Mouse (Mus musculus) small intestine, adult 2 months (tissue): ENCODE measurements at regions not wholly inside any gene's neighbourhood (a gene's known extent, or its start where the extent isn't known, plus 50 kb on each side); places are given as distances from the start of the nearest gene placed in this dataset.

ENCODE experiments used
- H3K27ac ChIP-seq: fragments of 200-500 bp; 2 replicates; pipeline ENCODE4 v1.5.1; 2012; ENCODE audit warnings: low read depth, low read length, control low read depth, inconsistent platforms; ENCODE audit not compliant: insufficient read depth
- H3K27me3 ChIP-seq: fragments of 200-500 bp; 2 replicates; pipeline ENCODE4 v1.6.1; 2012; ENCODE audit warnings: mild to moderate bottlenecking, moderate library complexity, low read length, inconsistent platforms; ENCODE audit not compliant: control insufficient read depth, insufficient read depth
- H3K36me3 ChIP-seq: fragments of 200-500 bp; 2 replicates; pipeline ENCODE4 v1.6.1; 2012; ENCODE audit warnings: mild to moderate bottlenecking, low read length, control low read depth, inconsistent platforms; ENCODE audit not compliant: control insufficient read depth, insufficient read depth
- H3K4me1 ChIP-seq: fragments of 200-500 bp; 2 replicates; pipeline ENCODE4 v1.6.1; 2012; ENCODE audit warnings: low read length, inconsistent platforms, mixed read lengths; ENCODE audit not compliant: control insufficient read depth, insufficient read depth, insufficient read length
- H3K4me3 ChIP-seq: fragments of 200-500 bp; 2 replicates; pipeline ENCODE4 v1.5.1; 2012; ENCODE audit warnings: low read depth, mild to moderate bottlenecking, control low read depth, inconsistent platforms, low read length, moderate library complexity
- CTCF ChIP-seq: fragments of 200-500 bp; IDR thresholded peaks from 2 replicates; pipeline ENCODE4 v1.5.1; 2012; ENCODE audit warnings: low read depth, mild to moderate bottlenecking, control low read depth, inconsistent platforms, low read length, moderate library complexity, mixed read lengths; ENCODE audit not compliant: insufficient replicate concordance, insufficient read length; ENCODE audit errors: extremely low read depth
- POLR2A ChIP-seq: fragments of 200-500 bp; IDR thresholded peaks from 2 replicates; pipeline ENCODE4 v1.6.1; 2012; ENCODE audit warnings: low read depth, mild to moderate bottlenecking, control low read depth, inconsistent platforms, low read length, moderate library complexity
- WGBS: fragments of 180-500 bp; shearing (Covaris S2); methylation state at CpG from one replicate; pipeline ENCODE4 v1.1.7; 2018; 5-methylcytosine and 5-hydroxymethylcytosine counted together

GRCm38 (mm10) chr5:133806891-133807290 is 292.6 kb upstream of the Castor2 start:
- no peak overlapping the region for H3K27ac ChIP-seq
- H3K36me3 ChIP-seq = no peaks in the 10 kb centered on the region
- no peaks in the 10 kb centered on the region for H3K4me1 ChIP-seq
- H3K27me3 ChIP-seq = no peaks in the 10 kb centered on the region
- TF ChIP-seq POLR2A = no peak
- WGBS = 48% methylated on average over 7 of the region's 7 CpGs
- H3K4me3 ChIP-seq = no peak overlapping the region

GRCm38 (mm10) chr5:133802001-133802400 is 297.5 kb upstream of the Castor2 start:
- Histone ChIP-seq H3K4me3 (no peak overlapping the region), H3K36me3 (no peaks in the 10 kb centered on the region), H3K27me3 (no peaks in the 10 kb centered on the region), H3K4me1 (no peaks in the 10 kb centered on the region), H3K27ac (no peak overlapping the region)
- TF ChIP-seq CTCF (no peak), POLR2A (no peak)
- WGBS = 65% methylated on average over 3 of the region's 3 CpGs

GRCm38 (mm10) chr5:133795638-133796037 is 303.9 kb upstream of the Castor2 start:
- Histone ChIP-seq H3K27me3 (no peaks in the 10 kb centered on the region), H3K27ac (no peak overlapping the region), H3K4me1 (no peaks in the 10 kb centered on the region), H3K36me3 (no peaks in the 10 kb centered on the region), H3K4me3 (no peak overlapping the region)
- 36% methylated on average over 3 of the region's 3 CpGs for WGBS
- TF ChIP-seq CTCF (no peak), POLR2A (no peak)

- TF ChIP-seq CTCF (no peak), POLR2A (no peak)
- H3K27me3 ChIP-seq = no peaks in the 10 kb centered on the region
- H3K36me3 ChIP-seq = no peaks in the 10 kb centered on the region
- no peaks in the 10 kb centered on the region for H3K4me1 ChIP-seq
- 65% methylated on average over 6 of the region's 6 CpGs for WGBS
- no peak overlapping the region for H3K4me3 ChIP-seq
- H3K27ac ChIP-seq = no peak overlapping the region
Observed at GRCm38 (mm10) chr5:133790726-133791125, 308.8 kb upstream of the Castor2 start.

- H3K27me3 ChIP-seq = no peaks in the 10 kb centered on the region
- no peaks in the 10 kb centered on the region for H3K4me1 ChIP-seq
- H3K4me3 ChIP-seq = no peak overlapping the region
- H3K27ac ChIP-seq = no peak overlapping the region
- 92% methylated on average over 8 of the region's 8 CpGs for WGBS
- TF ChIP-seq POLR2A = no peak
- H3K36me3 ChIP-seq = no peaks in the 10 kb centered on the region
Observed at GRCm38 (mm10) chr5:133788006-133788405, 311.5 kb upstream of the Castor2 start.

GRCm38 (mm10) chr5:133787491-133787890 is 312.0 kb upstream of the Castor2 start:
- Histone ChIP-seq H3K4me3 (no peak overlapping the region), H3K27ac (no peak overlapping the region), H3K4me1 (no peaks in the 10 kb centered on the region), H3K36me3 (no peaks in the 10 kb centered on the region), H3K27me3 (no peaks in the 10 kb centered on the region)
- TF ChIP-seq POLR2A (no peak), CTCF (no peak)
- WGBS = 79% methylated on average over 7 of the region's 7 CpGs

GRCm38 (mm10) chr5:133776591-133776990 is 322.9 kb upstream of the Castor2 start:
- Histone ChIP-seq H3K4me1 (no peaks in the 10 kb centered on the region), H3K36me3 (no peaks in the 10 kb centered on the region), H3K27me3 (no peaks in the 10 kb centered on the region), H3K27ac (no peak overlapping the region), H3K4me3 (no peak overlapping the region)
- TF ChIP-seq POLR2A (no peak), CTCF (no peak)

- Histone ChIP-seq H3K4me3 (no peak overlapping the region), H3K36me3 (no peaks in the 10 kb centered on the region), H3K4me1 (no peaks in the 10 kb centered on the region), H3K27ac (no peak overlapping the region), H3K27me3 (no peaks in the 10 kb centered on the region)
- no peak for TF ChIP-seq CTCF
- TF ChIP-seq POLR2A = no peak
- 83% methylated on average over 3 of the region's 3 CpGs for whole genome bisulfite sequencing
Observed at GRCm38 (mm10) chr5:133774116-133774515, 325.4 kb upstream of the Castor2 start.
